Mouse (Mus musculus) E14TG2a.4 (cell line): ENCODE measurements around the gene Igsf23.

Source experiments
- CTCF ChIP-seq: conservative IDR thresholded peaks from 2 replicates; pipeline ENCODE4 v1.5.1; 2014; ENCODE audit warnings: low read length
- NANOG ChIP-seq: IDR thresholded peaks from 2 replicates; pipeline ENCODE4 v1.6.1; 2014; ENCODE audit warnings: borderline replicate concordance, low read length, mixed read lengths
- POU5F1 ChIP-seq: IDR thresholded peaks from 2 replicates; pipeline ENCODE4 v1.6.1; 2014; ENCODE audit warnings: low read length, borderline replicate concordance

- TF ChIP-seq CTCF = no peak
- no peak for TF ChIP-seq NANOG
- no peak for TF ChIP-seq POU5F1
Measured at GRCm38 (mm10) chr7:19948956-19949355, 1.6 kb downstream of the Igsf23 start.
